10 mouse cellular contexts compared by ENCODE assay signal in the genomic region with DNA sequence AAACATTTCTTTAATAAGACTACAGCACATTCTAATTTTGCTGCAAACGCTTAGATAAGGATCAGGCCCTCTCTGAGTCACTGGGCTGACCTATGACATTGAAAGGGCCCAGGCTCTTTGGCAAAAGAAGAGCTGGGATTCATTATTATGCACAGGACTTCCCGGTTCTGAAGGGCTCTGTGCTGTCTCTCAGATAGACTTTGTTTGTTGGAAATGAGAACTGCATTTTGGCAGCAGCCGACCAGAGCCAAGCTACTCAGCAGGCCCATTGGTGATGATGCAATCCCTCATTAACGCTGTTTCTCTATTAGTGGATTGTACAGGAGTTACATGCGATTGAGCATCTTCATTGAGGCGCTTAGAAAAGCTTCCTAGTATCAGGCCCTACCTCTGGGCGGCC.
DNase-seq lines count a peak whose midpoint lies in the region; ATAC-seq lines count a peak whose summit lies in the region.
"Had no signal": no experiment of that assay in that cellular context is flagged by ENCODE, and none has a peak within 500 bp of the region (broad histone marks: within the 10 kb centered on the region; RNA-seq: fewer than 3 reads in every experiment).

No protein-coding gene starts in this region.

- H3K9ac ChIP-seq in forebrain, embryonic 11.5 days (ENCODE audit: low read length): no peak overlapping the region

- 22% methylated on average over 7 of the region's 7 CpGs for WGBS in forebrain, embryonic 11.5 days

- peak; percentile 73 to 82 for DNase-seq in right cerebral cortex, postnatal 10 days (ENCODE audit: low spot score in 2 of 2)
- DNase-seq in right cerebral cortex, postnatal 4 days: no peak
- DNase-seq in forebrain, embryonic 11.5 days (ENCODE audit: low spot score): peak; percentile 56
- peak; percentile 42 to 53 for DNase-seq in layer of hippocampus, postnatal 10 days (ENCODE audit: low spot score in 2 of 2)
- DNase-seq in spleen, postnatal 36 days (ENCODE audit: low spot score in 2 of 2): no peak
- no peak for DNase-seq in heart, postnatal 4 days
- no peak for DNase-seq in T-cell, adult 2 months (ENCODE audit: low spot score)
- DNase-seq: kidney, postnatal 36 days had no signal

- no peaks in the 10 kb centered on the region for H3K36me3 ChIP-seq in forebrain, embryonic 11.5 days (ENCODE audit: control insufficient read depth, insufficient read depth, low read length)

- H3K4me2 ChIP-seq in forebrain, embryonic 11.5 days (ENCODE audit: low read depth, low read length, severe bottlenecking): no peak overlapping the region

- H3K27me3 ChIP-seq in forebrain, embryonic 11.5 days (ENCODE audit: control insufficient read depth, insufficient read depth, low read length): no peaks in the 10 kb centered on the region
- H3K27me3 ChIP-seq: megakaryocyte, embryonic 14.5 days had no signal

- peak overlapping the region; percentile 68; the same call in 1 of the 2 replicates for H3K27ac ChIP-seq in forebrain, embryonic 11.5 days (ENCODE audit: low read depth, low read length)

- H3K9me3 ChIP-seq in forebrain, embryonic 11.5 days (ENCODE audit: control insufficient read depth, low read length): no peaks in the 10 kb centered on the region; the same call in 1 of the 2 replicates

- no peak overlapping the region for H3K4me3 ChIP-seq in forebrain, embryonic 11.5 days (ENCODE audit: low read depth, low read length)
- H3K4me3 ChIP-seq: megakaryocyte, embryonic 14.5 days had no signal

- H3K4me1 ChIP-seq in forebrain, embryonic 11.5 days (replicated peaks; ENCODE audit: control insufficient read depth, insufficient read depth, low read length): peaks cover 28% of the 10 kb centered on the region
- H3K4me1 ChIP-seq: megakaryocyte, embryonic 14.5 days had no signal

- ATAC-seq in forebrain, embryonic 11.5 days (replicated peaks; ENCODE audit: low FRiP score): peak; percentile 74
- ATAC-seq: activated CD4-positive, CD25-positive, alpha-beta regulatory T cell, adult 4 months had no signal

Comparison
In these comparisons a context has a peak if more than half of its experiments do, and no peak if none do; other contexts are left out.
1. DNase-seq: peak in right cerebral cortex, postnatal 10 days (2 of 2), forebrain, embryonic 11.5 days (single experiment) and layer of hippocampus, postnatal 10 days (2 of 2); none in right cerebral cortex, postnatal 4 days (single experiment), spleen, postnatal 36 days (0 of 2), heart, postnatal 4 days (single experiment) and T-cell, adult 2 months (single experiment).